Mouse (Mus musculus) layer of hippocampus, postnatal 25 days (tissue): ENCODE data around the gene Rpl39. TPM values are rescaled to one million over a fixed set of nuclear protein-coding genes. Genes with fewer than 3 reads are reported as not detected.
"Not testable (repeated sequence)": the region's sequence is repeated elsewhere in the genome, so short reads cannot be mapped to it uniquely, and the experiment has no call there.

Experiments used
- DNase-seq, 2 experiments: peaks; one replicate each; pipeline ENCODE4 v3.0.0; 2022; ENCODE audit warnings: mixed read lengths in 2 of 2, low spot score in 1 of 2; ENCODE audit errors: extremely low spot score in 1 of 2
- total RNA-seq, 2 experiments: library from RNA; stranded (reverse); gene quantifications; 2 replicates each; pipeline ENCODE4 v1.2.3; 2021

The Rpl39 gene
- total RNA-seq = 100 to 1,000 TPM; 227 to 274 TPM

GRCm38 (mm10) chrX:37084927-37085660, at the start of gene Rpl39:
TSS of gene Rpl39 (minus strand) at chrX:37085402.
- peak; percentile 56 to 69 for DNase-seq

GRCm38 (mm10) chrX:37126671-37127358, 41.6 kb upstream of the Rpl39 start, which contains the start of gene Nkap:
TSS of gene Nkap (plus strand) at chrX:37126795.
- DNase-seq = peak; percentile 53 to 70

GRCm38 (mm10) chrX:37125511-37125910, 40.3 kb upstream of the Rpl39 start:
- DNase-seq = no peak

GRCm38 (mm10) chrX:37120212-37120611, 35.0 kb upstream of the Rpl39 start:
- DNase-seq = no peak

GRCm38 (mm10) chrX:37119585-37119984, 34.4 kb upstream of the Rpl39 start:
- no peak for DNase-seq

- no peak for DNase-seq
These were observed 31.9 kb upstream of the Rpl39 start for GRCm38 (mm10) chrX:37117085-37117484.

- no peak for DNase-seq
These were observed 25.6 kb upstream of the Rpl39 start for GRCm38 (mm10) chrX:37110881-37111193.

GRCm38 (mm10) chrX:37110193-37110880, 25.1 kb upstream of the Rpl39 start, which contains the start of gene Upf3b:
TSS of gene Upf3b (minus strand) at chrX:37110322.
- DNase-seq = peak; percentile 52 to 64

- DNase-seq = no peak
These were observed 24.5 kb upstream of the Rpl39 start for GRCm38 (mm10) chrX:37109526-37110192.

- no peak for DNase-seq
These were observed 18.6 kb upstream of the Rpl39 start for GRCm38 (mm10) chrX:37103826-37104225.

GRCm38 (mm10) chrX:37098681-37099080, 13.5 kb upstream of the Rpl39 start:
- DNase-seq = no peak

GRCm38 (mm10) chrX:37095106-37095768, 10.0 kb upstream of the Rpl39 start:
- DNase-seq = no peak

GRCm38 (mm10) chrX:37091457-37091856, 6.3 kb upstream of the Rpl39 start:
- DNase-seq = no peak

GRCm38 (mm10) chrX:37088778-37089177, 3.6 kb upstream of the Rpl39 start:
- no peak for DNase-seq

- no peak for DNase-seq
These were observed 463 bp upstream of the Rpl39 start for GRCm38 (mm10) chrX:37085665-37086064.

GRCm38 (mm10) chrX:37084318-37084926, 780 bp downstream of the Rpl39 start:
- no peak for DNase-seq

GRCm38 (mm10) chrX:37081194-37081593, 4.0 kb downstream of the Rpl39 start:
- no peak for DNase-seq

- not testable (repeated sequence) for DNase-seq
These were observed 4.9 kb downstream of the Rpl39 start for GRCm38 (mm10) chrX:37080345-37080744.

GRCm38 (mm10) chrX:37076651-37077050, 8.6 kb downstream of the Rpl39 start:
- no peak for DNase-seq
